Comparison of ENCODE assay signal across 24 mouse cellular contexts in the genomic region with DNA sequence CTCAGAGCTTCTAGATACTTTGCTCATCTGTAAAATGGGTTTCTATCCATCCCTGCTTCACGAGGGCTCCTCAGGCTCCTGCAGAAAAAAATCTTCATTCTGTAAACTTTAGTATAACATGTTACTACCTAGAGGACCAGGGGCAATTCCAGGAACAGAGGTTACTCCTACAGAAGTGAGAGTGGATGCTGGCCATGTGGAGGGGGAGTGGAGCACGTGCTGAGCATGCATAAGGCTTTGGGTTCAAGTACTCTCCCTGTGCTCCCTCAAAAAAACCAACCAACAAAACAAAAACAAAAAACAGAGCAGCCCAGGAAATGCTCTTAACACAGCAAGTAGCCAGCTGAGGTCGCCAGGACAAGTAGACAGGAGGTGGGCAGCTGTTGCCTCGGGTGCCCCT. TPM values are rescaled to one million over a fixed set of nuclear protein-coding genes. Genes with fewer than 3 reads are reported as not detected.
"Had no signal": no experiment of that assay in that cellular context is flagged by ENCODE, and none has a peak within 500 bp of the region (broad histone marks: within the 10 kb centered on the region; RNA-seq: fewer than 3 reads in every experiment).

No protein-coding gene starts in this region.

- H3K9me3 ChIP-seq: liver, embryonic 13.5 days; neural tube, embryonic 12.5 days; neural tube, embryonic 15.5 days had no signal

- H3K4me2 ChIP-seq: liver, embryonic 13.5 days; midbrain, embryonic 11.5 days; neural tube, embryonic 12.5 days; neural tube, embryonic 15.5 days had no signal

- H3K36me3 ChIP-seq: liver, embryonic 13.5 days; neural tube, embryonic 12.5 days; neural tube, embryonic 15.5 days had no signal

- H3K4me3 ChIP-seq: liver, embryonic 13.5 days; neural tube, embryonic 12.5 days; neural tube, embryonic 15.5 days had no signal

- H3K27me3 ChIP-seq: neural tube, embryonic 12.5 days; neural tube, embryonic 15.5 days had no signal

- H3K27ac ChIP-seq: liver, embryonic 13.5 days; neural tube, embryonic 12.5 days; neural tube, embryonic 15.5 days had no signal

- ATAC-seq: intestine, embryonic 16.5 days had no signal

- H3K9ac ChIP-seq: liver, embryonic 13.5 days; neural tube, embryonic 12.5 days; neural tube, embryonic 15.5 days had no signal

- DNase-seq: liver, embryonic 13.5 days; lung, adult 2 months; lung, postnatal 14 days; lung, postnatal 4 days; midbrain, embryonic 14.5 days; retina, postnatal 1 day; right cerebral cortex, postnatal 25 days; thymus, adult 18-20 months; thymus, postnatal 14 days; thymus, postnatal 4 days had no signal

RNA-seq across cellular contexts. Expression of gene Gm42417, which starts 24.4 kb away (rescaled TPM):
- total RNA-seq: layer of hippocampus, adult 18-20 months; layer of hippocampus, postnatal 14 days; left cerebral cortex, adult 8-10 months; left cerebral cortex, postnatal 14 days; left cerebral cortex, postnatal 4 days; liver, adult 2 months; midbrain, postnatal 0 days had no signal
- polyA plus RNA-seq: liver, adult 2 months; liver, embryonic 13.5 days; liver, embryonic 16.5 days; lung, adult 2 months; midbrain, embryonic 11.5 days; midbrain, embryonic 14.5 days; neural tube, embryonic 12.5 days; spleen, adult 2 months; stomach, embryonic 16.5 days had no signal
